Mouse (Mus musculus): Measurements from ENCODE around the gene Serpinc1. TPM values are rescaled to one million over a fixed set of nuclear protein-coding genes. Genes with fewer than 3 reads are reported as not detected.
A peak's percentile ranks its signal among the peaks of the same experiment; 100 is the strongest.
"Not testable (repeated sequence)": the region's sequence is repeated elsewhere in the genome, so short reads cannot be mapped to it uniquely, and the experiment has no call there.

Gene Serpinc1
- polyA plus RNA-seq, 1 experiment from 2014 or later = 2.1 TPM

DNA sequence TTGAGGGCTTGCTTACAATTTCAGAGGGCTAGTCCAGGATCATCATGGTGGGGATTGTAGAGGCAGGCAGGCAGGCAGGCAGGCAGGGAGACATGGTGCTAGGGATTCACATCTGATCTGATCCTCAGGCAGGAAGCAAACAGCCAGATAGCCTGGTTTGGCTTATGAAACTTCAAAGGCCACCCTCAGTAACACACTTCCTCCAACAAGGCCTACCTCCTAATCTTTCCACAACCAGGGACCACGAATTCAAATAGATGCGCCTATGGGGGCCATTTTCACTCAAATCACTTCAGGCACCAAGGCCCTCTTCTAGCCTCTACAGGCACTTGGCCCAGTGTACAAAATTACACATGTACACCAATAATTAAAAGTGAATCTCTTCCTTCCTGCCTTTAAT, 48.8 kb downstream of the Serpinc1 start:
- TF ChIP-seq EP300 (optimal IDR thresholded peaks at IDR 0.05) = no peak
- TF ChIP-seq CTCF (IDR thresholded peaks at IDR 0.05; ENCODE audit: low read depth) = no peak
- H3K4me2 ChIP-seq (replicated peaks; ENCODE audit: low read depth) = no peak overlapping the region
- peaks cover 6% of the 10 kb centered on the region for H3K36me3 ChIP-seq (ENCODE audit: control insufficient read depth, insufficient read depth, low read length)
- H3K4me1 ChIP-seq (replicated peaks; ENCODE audit: control insufficient read depth, insufficient read depth) = no peaks in the 10 kb centered on the region
- H3K9me3 ChIP-seq (ENCODE audit: control insufficient read depth, low read length) = no peaks in the 10 kb centered on the region
- no peak overlapping the region for H3K9ac ChIP-seq (ENCODE audit: low read length)
- no peak for DNase-seq (ENCODE audit: low spot score)
- WGBS = 82% methylated on average over 2 of the region's 2 CpGs
- no peak for ATAC-seq (ENCODE audit: low FRiP score, low TSS enrichment)
- no peak overlapping the region for H3K4me3 ChIP-seq (ENCODE audit: low read depth, low read length)
- no peaks in the 10 kb centered on the region for H3K27me3 ChIP-seq (ENCODE audit: control insufficient read depth, insufficient read depth, low read length)
- no peak overlapping the region for H3K27ac ChIP-seq (replicated peaks)

DNA sequence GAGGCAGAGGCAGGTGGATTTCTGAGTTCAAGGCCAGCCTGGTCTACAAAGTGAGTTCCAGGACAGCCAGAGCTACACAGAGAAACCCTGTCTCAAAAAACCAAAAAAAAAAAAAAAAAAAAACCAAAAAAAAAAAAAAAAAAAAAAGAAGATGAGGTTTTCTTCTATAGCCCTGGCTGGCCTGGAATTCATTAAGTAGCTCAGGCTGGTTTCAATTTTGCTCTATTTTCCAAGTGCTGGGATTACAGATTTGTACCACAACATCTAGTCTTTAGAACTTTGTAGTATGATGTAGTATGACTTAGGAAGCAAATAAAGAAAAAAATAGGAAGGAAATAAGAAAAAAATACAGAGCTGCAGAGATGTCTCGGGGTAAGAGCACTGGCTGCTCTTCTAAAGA, 50.0 kb downstream of the Serpinc1 start:
- H3K4me1 ChIP-seq (replicated peaks; ENCODE audit: control insufficient read depth, insufficient read depth); DNase-seq (ENCODE audit: low spot score); H3K9me3 ChIP-seq (ENCODE audit: control insufficient read depth, low read length); H3K4me2 ChIP-seq (replicated peaks; ENCODE audit: low read depth); H3K27me3 ChIP-seq (ENCODE audit: control insufficient read depth, insufficient read depth, low read length); ATAC-seq (ENCODE audit: low FRiP score, low TSS enrichment); H3K27ac ChIP-seq (replicated peaks); H3K36me3 ChIP-seq (ENCODE audit: control insufficient read depth, insufficient read depth, low read length); H3K9ac ChIP-seq (ENCODE audit: low read length); H3K4me3 ChIP-seq (ENCODE audit: low read depth, low read length): not testable (repeated sequence)
- WGBS = 90% methylated on average over 1 of the region's 1 CpGs

DNA sequence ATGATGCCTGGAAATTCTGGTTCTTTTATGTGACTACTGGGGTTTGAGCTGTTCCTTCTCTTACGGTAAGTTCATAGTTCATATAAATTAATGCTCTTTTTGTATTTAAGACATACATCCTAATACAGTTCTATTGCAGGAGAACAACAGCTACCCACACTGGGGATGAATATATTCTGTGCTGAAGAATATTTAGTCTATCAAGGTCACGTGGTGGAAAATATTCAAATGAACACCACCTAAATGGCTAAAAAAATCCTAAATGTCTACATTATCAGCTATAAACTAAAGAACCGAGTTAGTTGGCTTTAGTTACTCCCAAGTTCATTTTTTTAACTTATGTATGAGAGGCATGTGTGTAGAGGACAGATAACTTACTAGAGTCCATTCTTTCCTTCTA, 51.7 kb downstream of the Serpinc1 start:
- Histone ChIP-seq H3K9me3 (ENCODE audit: control insufficient read depth, low read length) (no peaks in the 10 kb centered on the region), H3K36me3 (ENCODE audit: control insufficient read depth, insufficient read depth, low read length) (peaks cover 6% of the 10 kb centered on the region), H3K9ac (ENCODE audit: low read length) (no peak overlapping the region), H3K4me1 (replicated peaks; ENCODE audit: control insufficient read depth, insufficient read depth) (no peaks in the 10 kb centered on the region), H3K27me3 (ENCODE audit: control insufficient read depth, insufficient read depth, low read length) (no peaks in the 10 kb centered on the region), H3K4me2 (replicated peaks; ENCODE audit: low read depth) (no peak overlapping the region), H3K4me3 (ENCODE audit: low read depth, low read length) (no peak overlapping the region), H3K27ac (replicated peaks) (no peak overlapping the region)
- TF ChIP-seq EP300 (optimal IDR thresholded peaks at IDR 0.05) (no peak), CTCF (IDR thresholded peaks at IDR 0.05; ENCODE audit: low read depth) (no peak)
- ATAC-seq (ENCODE audit: low FRiP score, low TSS enrichment) (no peak), DNase-seq (ENCODE audit: low spot score) (no peak)
- 90% methylated on average over 3 of the region's 3 CpGs for WGBS

GRCm38 (mm10) chr1:161031881-161032280, 53.5 kb downstream of the Serpinc1 start:
- Histone ChIP-seq H3K27me3 (ENCODE audit: control insufficient read depth, insufficient read depth, low read length) (no peaks in the 10 kb centered on the region), H3K4me1 (replicated peaks; ENCODE audit: control insufficient read depth, insufficient read depth) (no peaks in the 10 kb centered on the region; the same call in 1 of the 2 replicates), H3K36me3 (ENCODE audit: control insufficient read depth, insufficient read depth, low read length) (peaks cover 8% of the 10 kb centered on the region), H3K4me3 (ENCODE audit: low read depth, low read length) (no peak overlapping the region), H3K27ac (replicated peaks) (no peak overlapping the region), H3K4me2 (replicated peaks; ENCODE audit: low read depth) (no peak overlapping the region), H3K9me3 (ENCODE audit: control insufficient read depth, low read length) (no peaks in the 10 kb centered on the region), H3K9ac (ENCODE audit: low read length) (no peak overlapping the region)
- ATAC-seq (ENCODE audit: low FRiP score, low TSS enrichment) = no peak
- 90% methylated on average over 9 of the region's 9 CpGs for WGBS
- DNase-seq (ENCODE audit: low spot score) = no peak
- TF ChIP-seq EP300 (optimal IDR thresholded peaks at IDR 0.05) (no peak), CTCF (IDR thresholded peaks at IDR 0.05; ENCODE audit: low read depth) (no peak)

DNA sequence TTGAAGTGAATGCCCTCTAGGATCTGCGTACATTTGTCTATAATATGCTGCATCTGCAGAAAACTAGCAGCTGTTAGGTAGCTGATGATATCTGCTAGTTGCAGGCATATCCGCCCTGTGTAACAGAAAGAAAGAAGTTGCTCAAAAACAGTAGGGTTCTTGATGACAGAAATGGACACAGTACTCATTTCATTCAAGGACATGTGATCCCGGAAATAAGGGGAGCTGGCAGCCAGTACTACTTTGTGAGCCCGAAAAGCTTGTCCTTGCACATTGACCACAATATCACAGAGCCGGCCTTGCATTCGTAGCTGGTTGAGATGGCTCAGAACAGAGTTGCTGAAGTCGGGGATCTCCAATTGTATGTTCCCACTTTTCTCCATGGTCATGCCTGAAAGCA, 54.0 kb downstream of the Serpinc1 start:
- Histone ChIP-seq H3K4me2 (replicated peaks; ENCODE audit: low read depth) (no peak overlapping the region), H3K4me3 (ENCODE audit: low read depth, low read length) (no peak overlapping the region), H3K27ac (replicated peaks) (no peak overlapping the region), H3K4me1 (replicated peaks; ENCODE audit: control insufficient read depth, insufficient read depth) (no peaks in the 10 kb centered on the region; the same call in 1 of the 2 replicates), H3K9ac (ENCODE audit: low read length) (no peak overlapping the region), H3K9me3 (ENCODE audit: control insufficient read depth, low read length) (no peaks in the 10 kb centered on the region), H3K27me3 (ENCODE audit: control insufficient read depth, insufficient read depth, low read length) (no peaks in the 10 kb centered on the region), H3K36me3 (ENCODE audit: control insufficient read depth, insufficient read depth, low read length) (peaks cover 8% of the 10 kb centered on the region)
- ATAC-seq (ENCODE audit: low FRiP score, low TSS enrichment) (no peak), DNase-seq (ENCODE audit: low spot score) (no peak)
- no peak for TF ChIP-seq EP300 (optimal IDR thresholded peaks at IDR 0.05)
- TF ChIP-seq CTCF (IDR thresholded peaks at IDR 0.05; ENCODE audit: low read depth) = no peak
- 91% methylated on average over 7 of the region's 7 CpGs for WGBS

DNA sequence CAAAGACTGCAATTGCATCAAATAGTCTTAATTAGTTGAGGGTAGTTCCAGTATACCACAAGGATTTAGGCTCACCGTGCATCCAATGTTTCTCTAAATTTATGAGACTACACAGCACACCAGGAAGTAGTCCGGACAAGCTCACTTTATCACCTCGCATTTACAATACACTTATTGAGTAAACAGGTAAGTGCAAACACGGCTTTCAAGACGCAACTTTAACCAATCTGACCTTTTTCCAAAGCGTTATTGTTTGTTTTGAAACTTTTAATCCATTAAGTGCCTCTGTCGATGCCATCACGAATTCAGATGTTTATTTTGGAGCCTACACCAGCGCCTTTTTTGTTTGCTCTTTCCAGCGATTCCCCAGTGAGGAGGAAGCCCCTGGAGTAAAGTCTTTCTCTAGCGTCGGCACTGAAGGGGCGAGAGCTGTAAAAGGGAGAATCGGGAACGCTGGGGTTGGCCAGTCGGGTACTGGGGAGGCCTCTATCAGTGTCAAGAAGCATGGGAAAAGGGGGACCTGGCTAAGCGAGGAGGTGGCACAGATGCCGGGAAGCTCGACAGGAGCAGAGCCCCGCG, 55.6 kb downstream of the Serpinc1 start:
- DNase-seq (ENCODE audit: low spot score) = no peak
- TF ChIP-seq EP300 (optimal IDR thresholded peaks at IDR 0.05) (no peak), CTCF (IDR thresholded peaks at IDR 0.05; ENCODE audit: low read depth) (no peak)
- 1% methylated on average over 21 of the region's 21 CpGs for WGBS
- H3K9me3 ChIP-seq (ENCODE audit: control insufficient read depth, low read length) = no peaks in the 10 kb centered on the region
- ATAC-seq (ENCODE audit: low FRiP score, low TSS enrichment) = peak; percentile 22; the same call in 1 of the 2 replicates
- no peaks in the 10 kb centered on the region; the same call in 1 of the 2 replicates for H3K4me1 ChIP-seq (replicated peaks; ENCODE audit: control insufficient read depth, insufficient read depth)
- H3K4me2 ChIP-seq (replicated peaks; ENCODE audit: low read depth) = peak overlapping the region; percentile 58
- no peaks in the 10 kb centered on the region for H3K27me3 ChIP-seq (ENCODE audit: control insufficient read depth, insufficient read depth, low read length)
- peaks cover 11% of the 10 kb centered on the region for H3K36me3 ChIP-seq (ENCODE audit: control insufficient read depth, insufficient read depth, low read length)
- H3K27ac ChIP-seq (replicated peaks) = peak overlapping the region; percentile 96
- H3K9ac ChIP-seq (ENCODE audit: low read length) = peak overlapping the region; percentile 88
- H3K4me3 ChIP-seq (ENCODE audit: low read depth, low read length) = peak overlapping the region; percentile 84

Data from stomach, postnatal 0 days (tissue).